Mouse (Mus musculus) hematopoietic stem cell, adult 5-6 weeks (primary cell): ENCODE measurements at regions not wholly inside any gene's neighbourhood (a gene's known extent, or its start where the extent isn't known, plus 50 kb on each side); places are given as distances from the start of the nearest gene placed in this dataset.

Experiments used
- ATAC-seq, 2 experiments: fragments of 125-278 bp in 1 of 2; replicated peaks in 1 of 2; 2 replicates each; pipeline ENCODE4 v1.8.0; 2016 to 2017; ENCODE audit warnings: inconsistent platforms in 2 of 2, mild to moderate bottlenecking in 2 of 2, moderate number of reproducible peaks in 2 of 2, low read depth in 1 of 2, moderate TSS enrichment in 1 of 2; ENCODE audit not compliant: low FRiP score in 2 of 2, poor library complexity in 2 of 2, severe bottlenecking in 2 of 2, insufficient read depth in 1 of 2, low TSS enrichment in 1 of 2

DNA sequence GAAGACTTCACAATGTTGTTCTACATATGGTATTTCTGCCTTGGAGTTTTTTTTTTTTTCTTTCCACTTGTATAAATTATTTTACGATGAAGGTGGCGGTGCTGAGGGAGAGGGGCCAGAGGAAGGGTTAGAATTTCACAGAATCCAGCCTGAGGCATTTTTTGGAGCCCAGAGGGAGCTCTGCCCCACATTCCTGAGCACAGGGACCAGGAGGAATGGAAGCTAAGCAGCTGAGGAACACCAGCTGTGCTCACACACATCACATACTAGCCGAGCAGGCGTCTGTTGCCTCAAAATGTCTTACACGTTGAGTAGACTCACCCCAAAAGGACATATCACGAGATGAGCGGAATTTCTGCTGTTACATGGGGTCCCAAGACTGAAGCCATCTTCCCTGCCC lies 414.1 kb upstream of the Zmiz1 start:
- no peak for ATAC-seq

DNA sequence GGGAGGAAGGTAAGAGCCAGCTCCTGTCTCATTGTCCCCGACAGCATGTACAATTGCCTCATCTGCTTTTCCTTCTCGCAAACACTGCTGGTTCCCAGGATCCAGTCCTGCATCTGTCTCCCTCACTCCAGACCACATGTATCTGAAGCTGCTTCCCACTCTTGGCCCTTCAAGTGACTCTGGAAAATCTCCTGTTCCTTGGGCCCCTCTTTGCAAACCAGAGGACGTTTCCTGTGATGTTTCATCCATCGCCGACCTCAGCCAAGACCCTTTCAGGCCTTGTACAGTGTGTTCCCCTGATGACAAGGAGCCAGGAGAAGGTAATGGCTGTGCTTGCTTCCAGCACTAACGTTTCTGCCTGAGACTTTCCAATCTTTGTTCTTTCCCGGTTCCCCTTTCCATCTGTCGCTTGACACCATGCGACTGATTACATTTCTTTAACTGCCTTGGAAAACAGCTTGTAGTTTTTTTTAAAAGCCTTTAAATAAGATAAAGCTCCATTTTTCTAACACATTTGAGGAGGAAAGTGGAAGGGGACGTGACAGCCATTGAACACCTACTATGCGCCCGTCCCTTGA lies 408.2 kb upstream of the Zmiz1 start:
- no peak for ATAC-seq

DNA sequence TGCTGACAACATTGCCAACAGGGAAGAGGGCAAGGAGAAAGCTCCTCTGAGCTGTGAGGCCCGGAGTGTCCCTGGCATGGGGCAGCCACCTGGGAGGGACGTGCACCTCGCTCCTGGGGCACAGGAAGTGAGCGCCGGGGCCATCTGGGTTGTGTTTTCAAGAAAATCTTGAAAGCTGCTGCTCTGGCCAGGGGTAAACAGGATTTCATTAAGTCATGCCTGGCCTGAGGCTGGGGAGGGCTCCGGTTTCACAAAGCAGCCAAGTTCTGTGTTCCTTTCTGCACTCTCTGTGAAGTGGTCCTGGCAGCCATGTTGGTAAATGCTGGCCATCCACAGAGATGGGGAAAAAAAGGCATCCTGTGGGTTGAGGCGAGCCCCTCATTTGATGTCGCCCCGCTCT lies 406.8 kb upstream of the Zmiz1 start:
- no peak for ATAC-seq

DNA sequence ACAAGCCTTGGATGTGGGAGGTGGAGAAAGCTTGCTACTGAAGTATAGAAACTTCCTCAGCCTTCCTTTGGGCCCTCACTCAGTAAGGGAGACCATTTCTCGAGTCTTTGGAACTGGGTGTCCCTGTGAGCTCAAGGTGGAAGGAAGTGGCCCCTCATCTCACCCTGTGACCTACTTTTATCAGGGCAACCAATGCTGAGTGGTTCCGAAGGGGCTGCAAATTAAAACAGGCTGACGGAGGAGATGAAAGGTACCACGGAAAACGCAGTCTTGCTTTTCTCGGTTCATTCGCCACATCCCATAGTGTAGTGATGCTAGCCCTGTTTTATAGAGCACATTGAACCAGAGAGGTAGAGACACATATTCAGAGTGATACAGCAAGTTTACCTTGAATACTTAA lies 399.6 kb upstream of the Zmiz1 start:
- no peak for ATAC-seq

DNA sequence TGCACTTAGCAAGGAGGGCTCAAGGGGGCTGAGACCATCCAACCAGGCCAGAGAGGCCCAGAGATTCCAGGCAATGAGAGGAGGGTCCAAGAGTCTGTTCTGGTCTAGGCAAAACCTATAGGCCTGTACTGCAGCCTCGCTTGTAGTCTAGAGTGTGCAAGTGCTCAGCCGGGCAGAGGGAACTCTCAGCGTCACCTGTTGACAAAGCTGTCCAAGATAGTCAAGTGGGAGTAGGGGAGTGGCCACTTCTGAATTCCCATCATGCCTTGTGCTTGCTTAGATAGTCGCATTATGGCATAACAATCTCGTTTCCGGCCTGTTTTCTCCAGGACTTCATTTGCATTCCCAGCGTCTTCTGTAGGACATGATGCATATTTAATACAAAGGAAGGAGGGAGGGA lies 398.7 kb upstream of the Zmiz1 start:
- no peak for ATAC-seq

DNA sequence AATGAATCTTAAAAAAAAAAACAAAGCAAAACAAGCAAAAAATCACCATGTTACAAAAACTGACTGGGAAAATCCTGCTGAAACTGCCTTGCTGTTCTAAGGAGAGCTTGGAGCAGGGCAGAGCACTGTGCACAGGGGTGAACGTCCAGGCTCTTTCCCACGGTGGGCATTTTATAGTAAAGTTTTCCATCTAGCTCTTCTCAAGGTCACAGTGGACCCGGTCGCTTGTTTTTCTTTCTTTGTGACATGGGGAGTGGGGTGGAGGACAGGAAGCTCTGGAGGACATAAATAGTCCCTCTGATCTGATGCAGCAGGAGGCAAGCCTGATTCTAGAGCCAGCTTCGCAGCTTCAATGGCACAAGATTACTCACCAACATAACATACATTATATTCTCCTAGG lies 395.9 kb upstream of the Zmiz1 start:
- no peak for ATAC-seq

DNA sequence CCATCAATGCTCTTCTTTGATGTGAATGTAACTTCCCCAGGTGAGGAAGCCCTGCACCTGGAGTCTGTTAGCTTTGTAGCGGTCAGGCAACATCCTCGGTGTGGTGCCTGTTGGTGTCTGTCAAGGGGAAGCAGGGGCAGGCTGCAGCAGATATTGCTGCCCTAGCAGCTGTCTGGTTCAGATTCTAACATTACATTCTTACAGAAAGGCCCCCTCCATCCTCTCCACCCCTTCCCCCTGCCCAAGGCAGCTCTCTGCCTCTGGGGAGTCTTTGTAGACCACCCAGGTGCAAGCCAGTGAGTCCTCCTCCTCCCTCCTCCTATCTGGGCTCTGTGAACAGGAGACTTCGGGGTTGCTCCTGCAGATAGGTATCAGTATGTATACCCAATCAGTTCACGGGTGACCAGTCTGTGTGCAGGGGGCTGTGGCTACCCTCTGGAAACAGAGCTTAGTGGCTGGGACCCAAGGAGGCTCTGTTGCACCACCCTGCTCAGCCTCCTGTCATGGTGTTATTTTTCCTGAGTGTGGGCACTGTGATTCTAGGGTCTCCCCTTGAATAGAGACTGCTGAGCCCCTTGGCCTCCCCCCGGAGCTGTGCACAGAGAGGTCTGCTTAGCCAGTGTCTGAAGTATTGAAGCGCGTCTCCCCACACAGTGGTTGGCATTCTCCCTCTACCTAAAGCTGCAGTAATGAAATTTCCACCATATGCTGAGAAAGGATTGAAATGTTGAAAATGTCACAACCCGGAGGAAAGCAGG lies 394.6 kb upstream of the Zmiz1 start:
- ATAC-seq: no peak

DNA sequence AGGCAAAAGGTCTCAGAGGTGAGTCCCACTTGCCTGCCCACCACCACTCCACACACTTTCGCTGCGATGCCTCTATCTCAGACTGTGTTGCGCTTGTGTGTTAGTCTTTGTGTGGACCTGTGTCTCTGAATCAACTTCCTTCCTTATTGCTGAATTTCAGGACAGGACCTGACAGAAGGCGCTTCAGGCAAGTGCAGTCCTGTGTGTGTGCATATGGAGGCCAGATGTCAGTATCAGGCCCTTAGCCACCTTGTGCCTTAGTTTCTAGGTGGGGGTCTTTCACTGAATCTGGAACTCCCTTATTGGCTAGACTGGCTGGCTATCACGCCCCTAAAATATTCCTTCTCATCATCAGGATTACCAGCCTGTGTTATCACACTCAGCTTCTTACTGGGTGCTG lies 391.6 kb upstream of the Zmiz1 start:
- ATAC-seq: no peak

DNA sequence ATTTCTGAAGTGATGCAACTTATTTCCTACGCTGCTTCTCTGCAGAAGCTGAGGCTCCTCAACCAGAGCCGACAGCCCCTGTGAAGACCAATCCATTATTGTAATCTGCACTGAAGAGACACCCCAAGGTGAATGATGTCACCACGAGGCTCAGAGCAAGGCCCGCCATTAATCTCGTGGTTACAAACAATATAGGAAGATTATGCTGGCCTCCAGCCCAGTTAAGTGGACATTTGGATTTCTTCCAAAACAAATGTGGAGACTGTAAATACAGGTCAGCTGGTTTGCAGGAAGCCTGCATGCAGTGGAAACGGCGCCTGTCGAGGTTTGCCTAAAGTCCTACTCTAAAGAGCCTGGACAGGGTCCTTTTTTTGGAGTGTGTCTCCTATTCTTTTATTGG lies 390.6 kb upstream of the Zmiz1 start:
- no peak for ATAC-seq

DNA sequence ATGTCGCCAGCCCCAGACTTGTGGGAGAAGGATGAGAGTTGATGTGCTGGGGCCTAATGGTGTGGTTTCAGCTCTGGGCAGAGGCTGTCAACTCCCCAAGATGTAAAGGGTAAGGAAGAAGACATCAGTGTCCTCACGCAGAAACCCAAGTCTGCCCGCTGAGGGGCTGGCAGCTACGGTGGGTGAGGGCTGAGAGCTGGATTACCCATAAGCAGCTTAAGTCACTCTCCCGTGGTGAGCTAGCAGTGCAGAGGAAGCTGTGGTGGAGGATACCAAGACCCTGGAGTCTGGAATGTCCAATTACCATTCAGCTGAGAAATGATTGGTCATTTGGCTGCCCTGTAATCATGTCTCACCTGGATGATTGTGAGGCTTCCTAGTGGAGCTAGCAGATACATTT lies 385.8 kb upstream of the Zmiz1 start:
- no peak for ATAC-seq

DNA sequence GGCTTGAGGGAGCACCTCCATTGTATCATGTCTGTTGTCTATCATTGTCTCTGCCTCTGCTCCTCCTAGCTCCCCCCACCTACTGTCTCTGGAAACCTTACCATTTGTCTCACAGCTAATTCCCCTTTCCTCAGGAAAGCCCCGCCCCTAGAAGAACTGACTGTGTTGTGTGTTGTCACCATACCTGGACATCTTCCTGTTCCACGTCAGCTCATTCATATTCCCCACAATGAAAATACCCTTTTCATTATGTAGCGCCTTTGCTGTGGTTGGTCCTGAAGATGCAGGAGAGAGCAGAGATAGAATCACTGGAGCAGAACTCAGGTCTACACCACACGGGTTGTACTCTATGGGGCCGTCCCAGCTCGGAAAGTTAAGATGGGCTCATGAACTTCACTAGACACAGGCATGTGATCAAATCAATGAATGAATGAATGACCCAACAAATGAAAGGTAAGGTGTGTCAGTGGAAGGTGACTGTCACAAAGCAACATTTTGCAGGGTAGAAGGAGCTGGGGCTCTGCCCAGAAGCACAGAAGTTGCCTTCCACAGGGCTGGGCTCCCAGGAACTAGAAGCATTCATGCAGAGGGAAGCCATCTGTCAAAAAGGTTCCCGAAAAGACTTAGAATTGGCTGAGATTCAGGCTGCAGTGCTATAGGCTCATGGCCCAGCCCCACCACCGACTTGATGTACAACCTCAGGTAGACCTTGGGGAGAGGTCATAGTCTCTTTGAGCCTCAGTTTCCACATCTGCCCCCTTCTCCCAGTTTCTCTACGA lies 384.8 kb upstream of the Zmiz1 start:
- ATAC-seq: no peak

DNA sequence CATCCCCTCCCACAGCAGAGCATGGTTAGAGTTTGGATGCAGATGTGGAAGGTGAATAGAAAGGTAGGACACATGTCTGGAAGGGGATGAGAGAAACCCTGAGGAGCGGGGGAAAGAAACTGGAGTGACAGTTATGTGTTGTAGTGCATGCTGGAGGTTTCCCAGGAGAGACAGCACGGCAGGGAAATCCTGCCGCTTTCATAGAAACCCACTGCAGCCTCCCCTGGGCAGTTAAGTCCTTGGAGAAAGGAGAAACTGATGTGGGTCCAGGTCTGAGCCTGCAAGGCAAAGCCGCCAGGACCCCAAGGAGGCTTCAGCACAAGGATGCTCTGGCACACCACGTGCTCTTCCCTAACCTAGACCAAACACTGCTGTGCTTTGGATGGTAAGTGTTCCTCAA lies 384.1 kb upstream of the Zmiz1 start:
- ATAC-seq: no peak

DNA sequence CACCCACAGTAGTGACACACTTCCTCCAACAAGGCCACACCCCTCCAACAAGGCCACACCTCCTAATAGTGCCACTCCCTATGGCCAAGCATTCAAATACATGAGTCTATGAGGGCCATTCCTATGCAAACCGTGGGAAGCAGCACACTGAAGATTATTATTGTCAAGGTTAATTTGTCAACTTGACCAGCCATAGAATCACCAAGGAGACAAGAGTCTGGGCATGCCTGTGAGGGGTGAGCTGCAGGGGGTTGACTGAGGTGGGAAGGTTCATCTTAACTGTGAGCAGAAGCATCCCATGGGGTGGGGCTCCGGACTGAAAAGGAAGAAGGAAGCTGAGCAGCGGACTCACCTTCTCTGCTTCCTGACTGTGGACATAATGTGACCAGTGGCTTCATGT lies 378.6 kb upstream of the Zmiz1 start:
- ATAC-seq: no peak

DNA sequence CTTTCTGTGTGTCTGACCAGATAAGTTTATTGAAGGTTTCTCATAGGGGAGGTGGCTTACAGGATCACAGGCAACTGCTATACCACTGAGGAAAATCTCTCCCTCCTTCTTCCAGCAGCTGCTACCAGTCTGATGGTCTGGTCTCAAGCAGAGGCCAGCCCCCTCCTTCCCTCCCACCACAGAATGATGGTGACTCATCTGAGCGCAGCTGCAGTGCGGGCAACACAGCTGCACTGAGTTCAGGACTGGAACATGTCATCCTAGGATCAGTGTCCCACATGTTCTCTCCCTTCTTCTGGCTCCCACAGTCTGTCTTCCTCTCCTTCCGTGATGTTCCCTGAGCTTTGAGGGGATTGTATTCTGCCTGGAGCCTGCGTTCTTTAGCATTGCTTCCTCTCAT lies 375.1 kb upstream of the Zmiz1 start:
- ATAC-seq: no peak

DNA sequence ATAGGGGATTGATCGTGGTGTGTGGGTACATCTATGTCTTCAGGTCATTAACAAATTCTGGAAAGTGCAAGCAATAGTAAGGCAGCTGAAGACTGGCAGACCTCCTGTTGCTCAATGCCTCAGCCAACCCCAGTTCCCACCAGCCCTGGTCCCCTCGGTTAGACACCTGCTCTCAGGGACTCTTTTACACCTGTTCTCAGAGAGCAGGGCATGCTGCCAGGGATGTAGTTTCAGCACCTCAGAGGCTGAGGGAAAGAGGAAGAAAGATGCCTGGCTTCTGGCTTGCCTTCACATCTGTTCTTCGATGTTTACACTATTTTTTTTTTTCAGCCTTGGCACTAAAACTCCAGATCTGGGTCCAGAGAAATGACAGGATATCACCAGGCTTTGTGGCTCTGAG lies 362.2 kb upstream of the Zmiz1 start:
- no peak for ATAC-seq

DNA sequence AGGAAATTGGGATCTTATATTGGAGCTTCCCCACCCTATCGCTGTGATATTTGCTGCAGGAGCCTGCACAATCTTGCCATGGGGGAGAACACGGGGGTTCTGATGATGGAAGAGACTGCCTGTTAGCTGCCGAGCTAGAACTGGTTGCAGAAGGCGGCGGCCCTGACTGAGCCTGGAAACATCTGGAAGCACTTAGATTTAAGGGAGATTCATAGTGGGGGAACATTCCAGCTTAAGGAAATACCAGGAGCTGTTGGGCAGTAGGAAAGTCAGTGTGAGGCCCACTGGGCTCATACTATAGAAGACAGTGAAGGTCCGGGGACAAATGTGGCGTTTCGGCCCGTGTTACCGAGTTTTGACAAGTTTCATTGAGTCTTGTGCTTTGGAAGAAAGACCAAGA lies 353.6 kb upstream of the Zmiz1 start:
- no peak for ATAC-seq

DNA sequence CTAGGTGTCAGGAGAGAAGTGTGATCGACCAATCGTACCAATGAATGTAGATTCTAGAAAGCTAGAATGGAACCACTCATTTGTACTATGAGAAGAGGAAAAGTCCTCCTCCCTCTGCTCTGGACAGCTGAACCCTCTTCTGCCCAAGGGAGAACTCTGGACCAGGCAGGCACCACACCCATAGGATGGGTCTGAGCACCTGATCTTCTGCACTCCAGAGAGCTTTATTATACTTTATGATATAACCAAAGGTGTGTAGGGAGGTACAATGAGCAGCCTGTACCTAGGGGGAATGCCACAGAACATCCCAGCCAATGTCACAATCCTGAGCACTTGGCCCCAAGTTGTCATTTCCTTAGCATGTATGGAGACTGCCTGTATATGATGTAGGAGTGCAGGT lies 352.5 kb upstream of the Zmiz1 start:
- ATAC-seq: no peak

DNA sequence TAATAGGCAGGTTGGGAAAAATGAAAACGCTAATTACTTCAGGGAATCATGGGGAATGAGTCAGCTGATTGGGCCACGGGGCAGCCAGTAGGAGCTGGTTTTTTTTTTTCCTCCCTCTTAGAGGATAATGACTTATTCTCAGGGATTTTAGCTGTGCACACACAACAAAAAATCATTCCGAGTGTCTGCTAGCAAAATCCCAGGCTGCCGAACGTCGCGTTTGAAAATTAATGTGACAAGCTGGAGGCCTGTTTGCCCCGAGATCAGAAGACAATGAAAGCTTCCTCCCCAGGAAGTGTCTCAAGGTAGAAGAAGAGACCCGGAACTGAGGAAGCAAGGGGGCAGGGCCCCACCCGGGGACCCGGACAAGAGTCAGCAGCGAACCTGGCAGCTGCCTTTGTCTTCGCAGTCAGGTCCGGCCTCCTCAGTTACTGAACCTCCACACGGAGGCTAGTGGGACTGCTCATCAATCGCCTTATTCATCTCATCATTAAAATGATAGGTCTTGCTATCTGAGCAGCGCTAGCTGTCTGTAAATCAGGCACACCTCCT lies 350.8 kb upstream of the Zmiz1 start:
- ATAC-seq: no peak
